Mouse (Mus musculus) E14TG2a.4 (cell line): ENCODE data around the gene Myo10.

ENCODE experiments used
- CTCF ChIP-seq: conservative IDR thresholded peaks from 2 replicates; pipeline ENCODE4 v1.5.1; 2014; ENCODE audit warnings: low read length
- NANOG ChIP-seq: IDR thresholded peaks from 2 replicates; pipeline ENCODE4 v1.6.1; 2014; ENCODE audit warnings: borderline replicate concordance, low read length, mixed read lengths
- POU5F1 ChIP-seq: IDR thresholded peaks from 2 replicates; pipeline ENCODE4 v1.6.1; 2014; ENCODE audit warnings: low read length, borderline replicate concordance

- TF ChIP-seq CTCF (no peak), NANOG (no peak), POU5F1 (no peak)
Observed at GRCm38 (mm10) chr15:25742196-25742595, 119.9 kb downstream of the Myo10 start.
